Mouse (Mus musculus): ENCODE measurements at regions not wholly inside any gene's neighbourhood (a gene's known extent, or its start where the extent isn't known, plus 50 kb on each side); places are given as distances from the start of the nearest gene placed in this dataset.

GRCm38 (mm10) chr10:100152821-100153220 lies 137.4 kb downstream of the Kitl start:
- DNase-seq (ENCODE audit: low read depth): no peak

DNA sequence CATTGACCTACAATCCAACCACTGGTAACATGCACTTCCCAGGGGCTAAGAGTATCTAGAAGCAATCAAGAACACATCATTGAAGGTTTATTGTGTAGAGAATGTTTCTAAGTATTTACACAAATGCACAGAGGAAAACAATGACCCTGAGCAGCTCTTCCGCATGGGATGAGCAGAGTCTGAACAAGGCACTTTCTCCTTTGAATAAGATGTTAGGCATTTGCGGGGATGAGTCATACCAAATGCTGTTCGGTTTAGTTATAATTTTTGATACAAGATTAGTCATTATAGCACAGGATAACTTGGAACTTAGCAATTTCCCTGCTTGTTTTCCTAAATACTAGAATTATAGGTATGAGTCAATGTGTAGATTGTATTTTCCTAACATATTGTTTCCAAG lies 137.9 kb downstream of the Kitl start:
- DNase-seq (ENCODE audit: low read depth): no peak

DNA sequence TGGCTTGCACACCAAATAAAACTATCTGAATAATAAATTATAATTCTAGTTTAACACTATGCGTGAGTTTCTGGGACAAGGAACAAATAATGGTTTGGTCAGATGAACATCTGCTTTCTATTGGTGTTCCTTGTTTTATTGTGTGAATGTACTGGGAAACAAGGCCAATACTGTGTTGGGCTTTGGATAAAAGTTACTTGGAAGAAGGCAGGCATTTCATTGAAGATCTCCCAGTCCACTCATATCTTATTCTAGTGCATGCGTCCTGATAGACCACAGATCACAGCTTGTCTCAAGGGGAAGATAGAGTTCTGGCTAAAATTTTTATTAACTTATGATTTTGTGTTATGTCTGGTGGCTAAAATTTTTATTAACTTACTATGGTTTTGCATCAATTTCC lies 140.1 kb downstream of the Kitl start:
- no peak for DNase-seq (ENCODE audit: low read depth)

GRCm38 (mm10) chr10:100159843-100160531 lies 144.6 kb downstream of the Kitl start:
- peak; percentile 6 for DNase-seq (ENCODE audit: low read depth)

- peak; percentile 5 for DNase-seq (ENCODE audit: low read depth)
These were observed 145.1 kb downstream of the Kitl start for GRCm38 (mm10) chr10:100160532-100160852.

- DNase-seq (ENCODE audit: low read depth): no peak
These were observed 145.7 kb downstream of the Kitl start for GRCm38 (mm10) chr10:100161117-100161516.

GRCm38 (mm10) chr10:100164526-100164925 lies 149.1 kb downstream of the Kitl start:
- DNase-seq (ENCODE audit: low read depth): no peak

GRCm38 (mm10) chr10:100170836-100171235 lies 155.4 kb downstream of the Kitl start:
- no peak for DNase-seq (ENCODE audit: low read depth)

- no peak for DNase-seq (ENCODE audit: low read depth)
These were observed 137.8 kb upstream of the Gm4301 start for GRCm38 (mm10) chr10:100197673-100198072.

GRCm38 (mm10) chr10:100199090-100199690 lies 136.3 kb upstream of the Gm4301 start:
- DNase-seq (ENCODE audit: low read depth): no peak

DNA sequence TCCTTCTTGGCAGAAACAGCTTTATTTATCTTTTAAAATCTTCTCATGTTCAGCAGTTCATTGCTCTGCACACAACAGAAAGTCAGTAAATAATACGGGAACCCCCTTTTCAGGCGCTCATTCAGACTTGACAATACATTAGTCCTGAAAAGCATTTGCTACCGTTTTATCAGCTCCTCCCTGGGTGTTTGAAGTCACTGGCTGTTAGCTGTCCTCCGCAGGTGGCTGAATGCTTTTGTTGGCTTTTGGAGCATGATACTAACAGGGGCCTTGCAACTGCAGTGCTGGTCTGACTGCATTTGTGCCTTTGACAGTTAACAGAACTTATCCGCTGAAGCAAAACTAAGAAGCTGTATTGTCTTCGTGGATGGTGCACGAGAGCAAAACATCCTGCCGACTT lies 135.0 kb upstream of the Gm4301 start:
- no peak for DNase-seq (ENCODE audit: low read depth)

DNA sequence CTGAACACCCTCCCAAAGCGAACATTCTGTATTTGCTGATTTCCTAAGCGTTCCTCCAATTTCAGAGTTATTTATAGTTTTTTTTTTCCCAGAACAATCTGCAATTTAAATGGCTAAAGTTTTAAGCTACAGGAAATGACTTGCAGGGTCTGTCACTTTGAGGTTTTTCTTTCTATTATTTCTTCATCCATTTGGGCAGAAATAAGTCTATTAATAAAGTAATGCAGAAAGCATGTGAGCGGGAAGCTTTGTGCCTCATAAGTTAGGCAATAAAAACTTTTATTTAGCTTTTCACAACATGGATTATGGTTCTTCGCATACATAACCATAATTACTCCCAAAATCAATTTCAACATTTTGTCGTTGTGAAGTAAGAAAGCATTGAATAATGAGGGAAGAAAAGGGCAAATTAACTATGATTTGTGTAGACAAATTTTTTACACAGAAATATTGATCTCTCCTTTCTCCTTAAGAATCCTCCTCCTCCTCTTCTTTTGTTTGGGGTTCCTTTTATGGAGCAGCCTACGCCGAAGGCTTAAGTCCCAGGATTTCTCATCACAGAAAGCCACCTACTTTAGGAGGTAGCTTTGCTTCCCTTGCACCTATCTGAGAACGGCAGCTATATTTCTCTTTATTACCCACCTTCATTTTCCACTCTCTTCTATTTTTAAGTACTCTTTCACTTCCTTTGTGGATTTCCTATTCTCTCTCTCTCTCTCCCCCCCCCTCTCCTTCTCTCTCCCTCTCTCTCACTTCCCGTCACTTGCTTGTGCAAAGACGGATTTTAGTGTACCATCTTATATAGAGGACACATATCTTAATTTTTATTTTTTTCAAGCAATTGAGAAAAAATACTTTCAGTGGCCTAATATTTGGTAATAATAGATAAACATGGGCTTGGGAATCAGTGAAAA lies 128.6 kb upstream of the Gm4301 start:
- no peak for DNase-seq (ENCODE audit: low read depth)

DNA sequence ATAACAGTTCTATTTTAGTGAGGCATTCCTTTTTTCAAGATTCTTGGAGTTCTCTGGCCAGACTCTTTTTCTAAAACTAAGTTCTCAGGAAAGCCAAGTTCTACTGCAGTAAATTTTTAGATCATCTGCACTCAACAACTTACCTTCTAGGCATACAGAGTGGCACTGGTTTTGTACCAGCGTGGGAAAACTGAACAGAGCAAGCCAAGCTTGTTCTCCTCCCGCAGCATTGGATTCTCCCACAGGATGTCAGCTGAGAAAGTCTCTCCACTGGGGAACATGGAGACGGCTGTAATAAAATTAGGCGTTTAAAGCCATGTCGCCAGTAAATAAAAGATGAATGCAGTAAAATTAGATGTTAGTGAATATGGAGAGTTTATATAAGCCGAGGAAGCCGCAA lies 124.8 kb upstream of the Gm4301 start:
- DNase-seq (ENCODE audit: low read depth): no peak

DNA sequence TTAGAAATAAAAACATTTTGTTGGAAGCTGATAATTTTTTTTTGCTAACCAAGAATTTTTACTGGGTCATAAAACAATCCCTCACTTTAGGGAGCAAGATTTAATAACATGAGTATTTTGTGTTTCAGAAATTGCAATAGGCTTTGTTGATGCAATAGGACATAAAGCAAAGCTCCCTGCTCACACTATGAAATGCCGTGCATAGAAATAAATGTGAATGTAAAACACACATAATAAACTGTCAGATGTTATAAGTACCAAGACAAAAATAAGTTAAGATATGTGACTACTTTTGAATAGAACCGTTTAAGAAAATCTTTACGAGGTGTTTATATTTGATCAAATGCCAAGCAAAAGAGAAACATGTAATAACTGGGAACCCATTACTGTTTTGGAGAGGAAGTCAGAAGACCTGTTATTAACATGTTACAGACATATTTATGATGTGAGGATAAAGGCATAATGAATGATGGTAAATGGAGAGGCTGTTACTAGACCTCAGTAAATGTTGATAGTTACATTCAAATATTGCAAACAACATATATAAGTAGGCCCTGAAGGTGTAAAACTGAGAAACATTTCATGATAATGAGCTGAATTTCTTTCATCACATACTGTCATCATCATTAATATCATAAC lies 110.9 kb upstream of the Gm4301 start:
- no peak for DNase-seq (ENCODE audit: low read depth)

GRCm38 (mm10) chr10:100259235-100259900 lies 76.1 kb upstream of the Gm4301 start:
- no peak for DNase-seq (ENCODE audit: low read depth)

GRCm38 (mm10) chr10:100263447-100263846 lies 72.0 kb upstream of the Gm4301 start:
- no peak for DNase-seq (ENCODE audit: low read depth)

GRCm38 (mm10) chr10:100264066-100264465 lies 71.4 kb upstream of the Gm4301 start:
- DNase-seq (ENCODE audit: low read depth): no peak

GRCm38 (mm10) chr10:100282471-100282870 lies 53.0 kb upstream of the Gm4301 start:
- DNase-seq (ENCODE audit: low read depth): no peak

Data from c-Kit-positive CD71-negative TER-119-negative erythroid progenitor cells, embryonic 14.5 days (primary cell).